Mouse (Mus musculus): ENCODE measurements around the gene Fuz. TPM values are rescaled to one million over a fixed set of nuclear protein-coding genes. Genes with fewer than 3 reads are reported as not detected.

Fuz gene
- total and polyA plus RNA-seq, 2 experiments from 2014 or later = 16.6 to 22.3 TPM

GRCm38 (mm10) chr7:44867010-44867702 lies 28.7 kb upstream of the Fuz start:
- Histone ChIP-seq H3K4me2 (ENCODE audit: low read depth) (peak overlapping the region; percentile 80), H3K36me3 (ENCODE audit: insufficient read depth) (peaks cover 36% of the 10 kb centered on the region), H3K9ac (peak overlapping the region; percentile 99), H3K27me3 (ENCODE audit: insufficient read depth, low read length) (no peaks in the 10 kb centered on the region), H3K9me3 (ENCODE audit: low read length) (no peaks in the 10 kb centered on the region), H3K4me3 (ENCODE audit: low read depth, low read length) (peak overlapping the region; percentile 82), H3K4me1 (ENCODE audit: insufficient read depth) (peaks cover 18% of the 10 kb centered on the region), H3K27ac (ENCODE audit: low read depth, low read length) (peak overlapping the region; percentile 15; the same call in 1 of the 2 replicates)
- TF ChIP-seq CTCF (IDR thresholded peaks at IDR 0.05; ENCODE audit: low read depth) = no peak
- DNase-seq = no peak
- ATAC-seq = no peak
- WGBS = 63% methylated on average over 19 of the region's 19 CpGs

DNA sequence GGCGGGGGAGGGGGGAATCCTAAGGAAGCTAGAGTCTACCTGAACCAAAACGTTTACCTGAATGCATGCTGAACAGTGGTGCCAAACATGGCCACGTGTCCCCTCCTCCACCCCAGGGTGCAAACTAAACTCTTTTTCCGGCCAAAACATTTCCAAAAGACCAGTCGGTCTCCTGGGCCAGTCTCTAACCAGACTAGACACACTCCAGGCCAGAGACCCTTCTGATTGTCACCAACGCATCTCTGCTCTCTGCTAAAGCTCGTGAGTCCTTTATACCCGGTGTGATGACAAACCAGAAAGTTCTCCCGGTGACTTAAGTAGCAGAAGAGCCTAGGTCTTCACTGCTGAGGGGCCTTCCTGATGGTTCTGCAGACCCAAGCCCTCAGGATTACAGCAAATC lies 28.1 kb upstream of the Fuz start:
- ATAC-seq (no peak), DNase-seq (no peak)
- H3K27me3 ChIP-seq (ENCODE audit: insufficient read depth, low read length) = no peaks in the 10 kb centered on the region
- H3K9me3 ChIP-seq (ENCODE audit: low read length) = no peaks in the 10 kb centered on the region
- H3K4me1 ChIP-seq (ENCODE audit: insufficient read depth) = peaks cover 18% of the 10 kb centered on the region
- TF ChIP-seq CTCF (IDR thresholded peaks at IDR 0.05; ENCODE audit: low read depth) = no peak
- peak overlapping the region; percentile 99 for H3K9ac ChIP-seq
- H3K4me2 ChIP-seq (ENCODE audit: low read depth) = peak overlapping the region; percentile 80
- H3K4me3 ChIP-seq (ENCODE audit: low read depth, low read length) = peak overlapping the region; percentile 82
- WGBS = 38% methylated on average over 9 of the region's 9 CpGs
- H3K27ac ChIP-seq (ENCODE audit: low read depth, low read length) = 0 out of 2 replicates have a peak overlapping the region, but pooled peaks have one; percentile 9
- peaks cover 30% of the 10 kb centered on the region for H3K36me3 ChIP-seq (ENCODE audit: insufficient read depth)

GRCm38 (mm10) chr7:44868465-44868864 lies 27.4 kb upstream of the Fuz start:
- ATAC-seq (no peak), DNase-seq (no peak)
- no peak for TF ChIP-seq CTCF (IDR thresholded peaks at IDR 0.05; ENCODE audit: low read depth)
- Histone ChIP-seq H3K4me3 (ENCODE audit: low read depth, low read length) (peak overlapping the region; percentile 82), H3K9me3 (ENCODE audit: low read length) (no peaks in the 10 kb centered on the region), H3K27me3 (ENCODE audit: insufficient read depth, low read length) (no peaks in the 10 kb centered on the region), H3K9ac (peak overlapping the region; percentile 99), H3K27ac (ENCODE audit: low read depth, low read length) (peak overlapping the region; percentile 96), H3K36me3 (ENCODE audit: insufficient read depth) (peaks cover 23% of the 10 kb centered on the region), H3K4me1 (ENCODE audit: insufficient read depth) (peaks cover 18% of the 10 kb centered on the region), H3K4me2 (ENCODE audit: low read depth) (peak overlapping the region; percentile 80)
- 3% methylated on average over 16 of the region's 16 CpGs for WGBS

DNA sequence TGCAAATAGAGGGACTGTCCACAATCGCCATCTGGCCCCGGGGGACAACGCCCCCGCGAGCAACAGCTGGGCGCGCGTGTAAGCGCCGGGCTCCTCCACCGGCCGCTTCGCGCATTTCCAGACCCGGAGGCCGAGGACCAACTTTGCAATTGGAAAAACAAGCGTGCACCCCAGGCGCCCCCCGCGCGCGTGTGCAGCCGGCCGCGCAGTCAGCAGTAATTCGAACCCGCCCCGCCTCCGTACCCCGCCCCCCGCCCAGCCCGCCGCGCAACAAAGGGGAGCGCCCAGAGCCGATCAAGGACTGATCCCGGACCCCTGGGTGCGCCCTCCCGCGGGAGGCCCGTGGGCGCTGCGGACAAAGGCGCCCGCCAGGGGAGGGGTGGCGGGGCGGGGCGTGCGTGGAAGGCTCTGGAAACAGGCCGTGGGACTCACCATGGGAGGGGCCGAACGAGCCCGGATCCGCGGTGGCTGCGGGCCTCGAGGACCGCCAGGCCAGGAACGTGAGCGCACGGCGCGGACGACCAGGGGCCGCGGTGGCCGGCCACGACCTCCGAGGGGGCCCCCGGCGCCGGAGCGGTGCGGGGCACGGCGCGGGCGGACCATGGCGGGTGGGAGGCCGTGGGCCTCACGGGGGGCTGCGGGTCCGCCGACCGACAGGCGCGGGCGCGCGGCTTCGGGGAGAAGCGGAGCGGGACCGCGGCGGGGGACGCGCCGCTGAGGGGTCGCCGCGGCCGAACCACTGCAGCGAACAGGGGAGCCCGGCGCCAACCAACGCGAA lies 26.8 kb upstream of the Fuz start:
- Histone ChIP-seq H3K9ac (peak overlapping the region; percentile 99), H3K4me2 (ENCODE audit: low read depth) (peak overlapping the region; percentile 80), H3K27me3 (ENCODE audit: insufficient read depth, low read length) (no peaks in the 10 kb centered on the region), H3K27ac (ENCODE audit: low read depth, low read length) (peak overlapping the region; percentile 96), H3K4me1 (ENCODE audit: insufficient read depth) (peaks cover 18% of the 10 kb centered on the region), H3K9me3 (ENCODE audit: low read length) (no peaks in the 10 kb centered on the region), H3K36me3 (ENCODE audit: insufficient read depth) (peaks cover 17% of the 10 kb centered on the region), H3K4me3 (ENCODE audit: low read depth, low read length) (peak overlapping the region; percentile 82)
- peak; percentile 29 for TF ChIP-seq CTCF (IDR thresholded peaks at IDR 0.05; ENCODE audit: low read depth)
- under 1% methylated on average over 96 of the region's 108 CpGs for WGBS
- peak; percentile 64 for DNase-seq
- peak; percentile 10 for ATAC-seq

- Histone ChIP-seq H3K27ac (ENCODE audit: low read depth, low read length) (peak within 1 kb of the TSS; percentile 96), H3K4me3 (ENCODE audit: low read depth, low read length) (peak within 1 kb of the TSS; percentile 82), H3K27me3 (ENCODE audit: insufficient read depth, low read length) (no peaks in the 10 kb centered on the region), H3K9me3 (ENCODE audit: low read length) (no peaks in the 10 kb centered on the region), H3K36me3 (ENCODE audit: insufficient read depth) (peaks cover 9% of the 10 kb centered on the region), H3K9ac (peak within 1 kb of the TSS; percentile 99), H3K4me2 (ENCODE audit: low read depth) (peak within 1 kb of the TSS; percentile 80), H3K4me1 (ENCODE audit: insufficient read depth) (peaks cover 18% of the 10 kb centered on the region)
- WGBS = 9% methylated on average over 29 of the region's 29 CpGs
- peak; percentile 95 for ATAC-seq
- peak; percentile 29 for TF ChIP-seq CTCF (IDR thresholded peaks at IDR 0.05; ENCODE audit: low read depth)
- peak; percentile 98 for DNase-seq
Observed at GRCm38 (mm10) chr7:44869697-44870528, 26.0 kb upstream of the Fuz start, which contains the start of gene Ptov1. Gene Ptov1 (minus strand): TSS chr7:44869788.

- TF ChIP-seq CTCF (IDR thresholded peaks at IDR 0.05; ENCODE audit: low read depth) = no peak
- WGBS = 74% methylated on average over 6 of the region's 6 CpGs
- Histone ChIP-seq H3K9ac (no peak overlapping the region), H3K9me3 (ENCODE audit: low read length) (no peaks in the 10 kb centered on the region), H3K4me2 (ENCODE audit: low read depth) (peak overlapping the region; percentile 80), H3K4me3 (ENCODE audit: low read depth, low read length) (0 out of 2 replicates have a peak overlapping the region, but pooled peaks have one; percentile 82), H3K27me3 (ENCODE audit: insufficient read depth, low read length) (no peaks in the 10 kb centered on the region), H3K27ac (ENCODE audit: low read depth, low read length) (peak overlapping the region; percentile 96), H3K36me3 (ENCODE audit: insufficient read depth) (peaks cover 3% of the 10 kb centered on the region; the same call in 1 of the 2 replicates), H3K4me1 (ENCODE audit: insufficient read depth) (peaks cover 18% of the 10 kb centered on the region)
- DNase-seq (no peak), ATAC-seq (no peak)
Observed at GRCm38 (mm10) chr7:44870614-44871013, 25.3 kb upstream of the Fuz start.
